Mouse (Mus musculus): ENCODE measurements at regions not wholly inside any gene's neighbourhood (a gene's known extent, or its start where the extent isn't known, plus 50 kb on each side); places are given as distances from the start of the nearest gene placed in this dataset.
A peak's percentile ranks its signal among the peaks of the same experiment; 100 is the strongest.

DNA sequence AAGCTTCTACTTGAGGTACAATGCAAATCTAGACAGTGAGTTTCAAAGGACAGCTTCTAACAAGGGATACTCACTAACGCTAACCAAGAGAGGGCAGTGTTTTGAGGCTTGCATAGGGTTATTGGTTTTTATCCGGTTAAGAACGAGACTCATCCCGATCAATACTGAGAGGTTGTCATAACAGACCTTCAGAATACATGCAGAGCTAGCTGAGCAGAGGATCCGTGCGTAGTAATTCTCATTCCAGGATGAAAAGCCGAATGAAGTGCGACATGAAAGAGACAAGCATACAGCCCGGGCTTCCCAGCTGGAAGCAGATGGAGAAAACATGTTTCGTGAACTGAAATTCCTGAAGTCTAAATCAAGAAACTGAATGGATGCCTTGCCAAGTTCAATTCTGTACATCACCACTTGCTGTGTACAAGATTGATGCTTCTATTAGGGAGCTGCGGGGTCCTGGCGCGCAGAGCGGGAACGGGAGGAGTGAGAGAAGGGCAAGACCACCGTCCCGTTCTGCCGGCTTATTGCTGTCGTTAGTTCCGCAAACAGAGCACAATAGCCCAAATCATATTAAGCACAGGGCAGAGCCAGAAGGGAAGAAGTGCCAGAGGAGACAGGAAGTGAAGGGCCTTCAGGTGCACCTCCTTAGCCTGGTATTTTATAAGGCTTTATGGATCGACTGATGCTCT lies 65.4 kb upstream of the Tes start:
- DNase-seq = no peak

- no peak for DNase-seq
These were observed 69.4 kb upstream of the Tes start for GRCm38 (mm10) chr6:16995495-16995936.

- peak in 1 of 2 experiments; percentile 32 for DNase-seq
These were observed 70.2 kb upstream of the Tes start for GRCm38 (mm10) chr6:16994711-16995110.

DNA sequence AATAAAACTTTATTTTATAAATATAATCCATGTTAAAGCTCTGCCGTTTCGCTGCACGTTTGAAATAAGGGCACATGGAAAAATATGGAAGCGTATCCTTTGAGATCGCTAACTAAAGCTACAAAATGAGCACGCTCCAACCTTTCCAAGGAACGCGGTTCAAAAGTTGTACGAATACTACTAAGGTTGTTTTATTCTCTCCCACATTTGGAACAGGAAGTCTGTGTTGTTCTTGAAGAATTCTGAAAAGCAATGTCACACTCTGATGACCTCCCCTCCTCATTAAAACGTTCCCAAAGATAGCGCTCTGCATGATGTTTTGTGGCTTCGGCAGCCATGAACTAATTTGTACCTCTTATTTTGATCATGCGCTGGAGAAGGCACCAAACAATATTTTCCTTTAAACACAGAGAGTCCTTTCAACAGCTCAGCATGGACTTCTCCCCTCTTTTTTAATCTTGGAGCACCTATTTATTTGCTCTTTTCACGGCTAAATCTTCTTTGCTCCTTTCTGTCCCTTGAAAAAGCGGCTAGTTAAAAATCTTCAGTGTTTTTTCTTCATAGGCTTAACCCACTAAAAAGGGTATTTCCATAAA lies 72.9 kb upstream of the Tes start:
- no peak for DNase-seq

DNA sequence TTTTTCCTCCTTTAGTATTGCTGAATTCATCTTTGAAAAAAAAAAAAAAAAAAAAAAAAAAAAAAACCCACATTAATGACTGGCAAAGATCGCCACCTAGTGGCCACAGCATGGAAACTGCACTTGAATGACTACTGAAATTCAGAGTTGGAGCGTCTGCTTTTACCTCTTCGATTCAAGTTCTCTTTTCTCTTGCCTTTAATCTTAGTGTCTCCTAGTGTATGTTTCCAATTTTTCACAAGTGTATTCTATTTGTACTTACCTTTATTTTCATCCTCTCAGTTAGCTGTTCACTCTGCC lies 79.9 kb upstream of the Tfec start:
- peak; percentile 22 to 58 for DNase-seq

DNA sequence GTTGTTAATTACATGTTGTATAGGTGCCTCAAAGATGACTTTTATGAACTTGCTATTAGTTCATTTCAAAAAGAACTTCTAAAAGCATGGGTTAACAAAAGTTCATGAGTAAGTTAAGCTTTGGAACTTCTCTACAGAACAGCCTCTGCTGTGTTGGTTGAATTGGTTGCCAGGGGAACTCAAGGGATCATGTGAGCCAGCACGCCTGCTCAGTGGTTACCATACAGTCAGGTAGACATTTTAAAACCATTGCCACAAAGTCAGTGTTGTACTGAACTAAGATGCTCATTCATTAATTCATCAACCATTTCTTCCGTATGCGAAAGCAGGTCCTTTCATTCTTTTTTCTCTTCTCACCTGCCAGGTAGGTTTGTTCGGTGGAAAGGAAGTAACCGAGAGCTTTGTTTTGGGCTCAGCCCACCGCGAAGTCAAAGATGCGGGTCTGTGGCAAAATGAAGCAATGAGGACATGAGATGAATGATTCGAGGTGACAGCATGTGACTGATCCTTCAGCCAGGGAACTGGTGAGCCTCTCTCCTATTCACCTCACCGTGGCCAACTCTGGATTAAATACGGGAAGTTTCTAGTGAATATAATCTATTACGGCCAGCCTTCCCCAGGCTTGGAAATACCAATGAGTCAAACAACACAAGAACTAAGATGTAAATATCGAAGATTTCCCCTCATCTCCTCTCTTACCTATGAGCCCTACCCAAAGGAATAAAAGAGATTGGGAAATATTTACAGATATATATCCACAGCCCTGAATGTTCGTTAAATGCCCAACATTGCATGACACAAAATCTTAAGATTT lies 79.4 kb upstream of the Tfec start:
- no peak for DNase-seq

- no peak for DNase-seq
These were observed 67.4 kb upstream of the Tfec start for GRCm38 (mm10) chr6:16965658-16966057.

- DNase-seq = no peak
These were observed 66.1 kb upstream of the Tfec start for GRCm38 (mm10) chr6:16964362-16964761.

DNA sequence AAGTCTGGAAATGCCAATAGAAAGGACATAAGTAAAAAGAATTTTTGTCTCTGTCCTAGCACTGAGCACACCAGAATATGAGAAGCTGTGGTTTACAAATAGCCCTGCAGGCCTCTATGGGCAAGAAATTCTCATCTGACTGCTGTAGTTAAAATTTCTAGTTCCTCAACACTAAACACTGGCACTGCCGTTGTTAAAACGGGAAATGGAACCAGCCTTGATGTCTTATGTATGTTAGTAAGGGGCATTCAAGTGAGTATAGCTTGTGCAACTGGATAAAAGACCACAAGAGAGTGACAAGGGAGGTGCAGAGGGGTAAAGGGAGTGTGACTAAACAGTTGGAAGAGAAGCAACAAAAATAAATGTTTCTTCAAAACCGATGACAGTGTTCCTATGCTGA lies 65.7 kb upstream of the Tfec start:
- DNase-seq = no peak

DNA sequence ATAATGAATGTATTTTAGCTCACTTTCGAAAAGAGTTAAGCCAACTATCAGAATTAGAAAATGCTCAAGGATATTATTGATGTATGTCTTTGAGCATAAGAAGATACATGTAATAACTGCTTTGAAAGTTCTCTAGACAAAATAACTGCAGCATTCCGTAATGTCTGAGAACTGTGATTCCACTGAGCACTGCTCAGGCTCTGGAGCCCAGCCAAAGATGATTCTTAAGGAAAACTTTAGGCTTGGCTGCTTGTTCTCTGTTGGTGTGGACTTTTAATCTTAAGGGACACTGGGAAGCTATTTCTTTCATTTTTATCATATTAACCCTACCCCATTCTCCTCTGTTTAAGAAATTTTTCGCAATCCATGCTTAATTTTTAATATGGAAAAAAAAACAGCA lies 59.9 kb upstream of the Tfec start:
- DNase-seq = no peak

- no peak for DNase-seq
These were observed 58.7 kb upstream of the Tfec start for GRCm38 (mm10) chr6:16956771-16957435.
